Mouse (Mus musculus): ENCODE data around the gene Wwox. TPM values are rescaled to one million over a fixed set of nuclear protein-coding genes. Genes with fewer than 3 reads are reported as not detected.

Wwox gene
- polyA plus RNA-seq, 1 experiment, result 14.9 TPM

- Histone ChIP-seq H3K4me3 (ENCODE audit: control insufficient read depth, low read depth, low read length) (no peak overlapping the region), H3K27me3 (ENCODE audit: control insufficient read depth, insufficient read depth, low read length) (no peaks in the 10 kb centered on the region), H3K4me1 (ENCODE audit: control insufficient read depth, insufficient read depth, low read length) (no peaks in the 10 kb centered on the region), H3K27ac (ENCODE audit: control insufficient read depth, insufficient read depth, low read depth, low read length) (no peak overlapping the region), H3K36me3 (ENCODE audit: control insufficient read depth, insufficient read depth, low read length) (no peaks in the 10 kb centered on the region)
- TF ChIP-seq CTCF (IDR thresholded peaks at IDR 0.05; ENCODE audit: control insufficient read depth, insufficient read depth, insufficient replicate concordance, low read depth, low read length) (no peak), POLR2A (IDR thresholded peaks at IDR 0.05; ENCODE audit: control insufficient read depth, low read depth, low read length) (no peak)
These were observed 857.3 kb downstream of the Wwox start for GRCm38 (mm10) chr8:115296760-115297159.

GRCm38 (mm10) chr8:115302484-115302883, 863.0 kb downstream of the Wwox start:
- TF ChIP-seq CTCF (IDR thresholded peaks at IDR 0.05; ENCODE audit: control insufficient read depth, insufficient read depth, insufficient replicate concordance, low read depth, low read length), result no peak
- TF ChIP-seq POLR2A (IDR thresholded peaks at IDR 0.05; ENCODE audit: control insufficient read depth, low read depth, low read length), result no peak
- Histone ChIP-seq H3K4me3 (ENCODE audit: control insufficient read depth, low read depth, low read length) (no peak overlapping the region), H3K27me3 (ENCODE audit: control insufficient read depth, insufficient read depth, low read length) (no peaks in the 10 kb centered on the region), H3K4me1 (ENCODE audit: control insufficient read depth, insufficient read depth, low read length) (no peaks in the 10 kb centered on the region), H3K27ac (ENCODE audit: control insufficient read depth, insufficient read depth, low read depth, low read length) (no peak overlapping the region), H3K36me3 (ENCODE audit: control insufficient read depth, insufficient read depth, low read length) (no peaks in the 10 kb centered on the region)

- Histone ChIP-seq H3K36me3 (ENCODE audit: control insufficient read depth, insufficient read depth, low read length) (no peaks in the 10 kb centered on the region), H3K4me3 (ENCODE audit: control insufficient read depth, low read depth, low read length) (no peak overlapping the region), H3K27me3 (ENCODE audit: control insufficient read depth, insufficient read depth, low read length) (no peaks in the 10 kb centered on the region), H3K27ac (ENCODE audit: control insufficient read depth, insufficient read depth, low read depth, low read length) (no peak overlapping the region), H3K4me1 (ENCODE audit: control insufficient read depth, insufficient read depth, low read length) (no peaks in the 10 kb centered on the region)
- TF ChIP-seq CTCF (IDR thresholded peaks at IDR 0.05; ENCODE audit: control insufficient read depth, insufficient read depth, insufficient replicate concordance, low read depth, low read length) (no peak), POLR2A (IDR thresholded peaks at IDR 0.05; ENCODE audit: control insufficient read depth, low read depth, low read length) (no peak)
These were observed 868.0 kb downstream of the Wwox start for GRCm38 (mm10) chr8:115307412-115307811.

- no peak overlapping the region for H3K4me3 ChIP-seq (ENCODE audit: control insufficient read depth, low read depth, low read length)
- H3K36me3 ChIP-seq (ENCODE audit: control insufficient read depth, insufficient read depth, low read length), result no peaks in the 10 kb centered on the region
- TF ChIP-seq POLR2A (IDR thresholded peaks at IDR 0.05; ENCODE audit: control insufficient read depth, low read depth, low read length), result no peak
- no peaks in the 10 kb centered on the region for H3K27me3 ChIP-seq (ENCODE audit: control insufficient read depth, insufficient read depth, low read length)
- H3K27ac ChIP-seq (ENCODE audit: control insufficient read depth, insufficient read depth, low read depth, low read length), result no peak overlapping the region
- H3K4me1 ChIP-seq (ENCODE audit: control insufficient read depth, insufficient read depth, low read length), result no peaks in the 10 kb centered on the region
These were observed 871.5 kb downstream of the Wwox start for GRCm38 (mm10) chr8:115311003-115311402.

- H3K4me1 ChIP-seq (ENCODE audit: control insufficient read depth, insufficient read depth, low read length), result no peaks in the 10 kb centered on the region
- no peak overlapping the region for H3K4me3 ChIP-seq (ENCODE audit: control insufficient read depth, low read depth, low read length)
- H3K27me3 ChIP-seq (ENCODE audit: control insufficient read depth, insufficient read depth, low read length), result no peaks in the 10 kb centered on the region
- no peak overlapping the region for H3K27ac ChIP-seq (ENCODE audit: control insufficient read depth, insufficient read depth, low read depth, low read length)
- H3K36me3 ChIP-seq (ENCODE audit: control insufficient read depth, insufficient read depth, low read length), result no peaks in the 10 kb centered on the region
- no peak for TF ChIP-seq POLR2A (IDR thresholded peaks at IDR 0.05; ENCODE audit: control insufficient read depth, low read depth, low read length)
- no peak for TF ChIP-seq CTCF (IDR thresholded peaks at IDR 0.05; ENCODE audit: control insufficient read depth, insufficient read depth, insufficient replicate concordance, low read depth, low read length)
These were observed 872.9 kb downstream of the Wwox start for GRCm38 (mm10) chr8:115312371-115312770.

GRCm38 (mm10) chr8:115322501-115322900, 883.0 kb downstream of the Wwox start:
- TF ChIP-seq CTCF (IDR thresholded peaks at IDR 0.05; ENCODE audit: control insufficient read depth, insufficient read depth, insufficient replicate concordance, low read depth, low read length) (no peak), POLR2A (IDR thresholded peaks at IDR 0.05; ENCODE audit: control insufficient read depth, low read depth, low read length) (no peak)

GRCm38 (mm10) chr8:115330671-115331070, 891.2 kb downstream of the Wwox start:
- Histone ChIP-seq H3K36me3 (ENCODE audit: control insufficient read depth, insufficient read depth, low read length) (no peaks in the 10 kb centered on the region), H3K4me3 (ENCODE audit: control insufficient read depth, low read depth, low read length) (no peak overlapping the region), H3K27ac (ENCODE audit: control insufficient read depth, insufficient read depth, low read depth, low read length) (no peak overlapping the region), H3K4me1 (ENCODE audit: control insufficient read depth, insufficient read depth, low read length) (no peaks in the 10 kb centered on the region), H3K27me3 (ENCODE audit: control insufficient read depth, insufficient read depth, low read length) (no peaks in the 10 kb centered on the region)
- TF ChIP-seq POLR2A (IDR thresholded peaks at IDR 0.05; ENCODE audit: control insufficient read depth, low read depth, low read length) (no peak), CTCF (IDR thresholded peaks at IDR 0.05; ENCODE audit: control insufficient read depth, insufficient read depth, insufficient replicate concordance, low read depth, low read length) (no peak)

More at GRCm38 (mm10) chr8:115322501-115322900, 883.0 kb downstream of the Wwox start:
- Histone ChIP-seq H3K4me1 (ENCODE audit: control insufficient read depth, insufficient read depth, low read length) (no peaks in the 10 kb centered on the region; the same call in 1 of the 2 replicates), H3K27ac (ENCODE audit: control insufficient read depth, insufficient read depth, low read depth, low read length) (no peak overlapping the region; the same call in 1 of the 2 replicates), H3K36me3 (ENCODE audit: control insufficient read depth, insufficient read depth, low read length) (no peaks in the 10 kb centered on the region), H3K27me3 (ENCODE audit: control insufficient read depth, insufficient read depth, low read length) (no peaks in the 10 kb centered on the region), H3K4me3 (ENCODE audit: control insufficient read depth, low read depth, low read length) (no peak overlapping the region)

- no peak overlapping the region for H3K27ac ChIP-seq (ENCODE audit: control insufficient read depth, insufficient read depth, low read depth, low read length)
- H3K36me3 ChIP-seq (ENCODE audit: control insufficient read depth, insufficient read depth, low read length), result no peaks in the 10 kb centered on the region
- H3K4me3 ChIP-seq (ENCODE audit: control insufficient read depth, low read depth, low read length), result no peak overlapping the region
- no peaks in the 10 kb centered on the region for H3K27me3 ChIP-seq (ENCODE audit: control insufficient read depth, insufficient read depth, low read length)
- TF ChIP-seq POLR2A (IDR thresholded peaks at IDR 0.05; ENCODE audit: control insufficient read depth, low read depth, low read length) (no peak), CTCF (IDR thresholded peaks at IDR 0.05; ENCODE audit: control insufficient read depth, insufficient read depth, insufficient replicate concordance, low read depth, low read length) (no peak)
- no peaks in the 10 kb centered on the region for H3K4me1 ChIP-seq (ENCODE audit: control insufficient read depth, insufficient read depth, low read length)
These were observed 894.5 kb downstream of the Wwox start for GRCm38 (mm10) chr8:115333972-115334371.
